15 mouse cellular contexts compared by ENCODE assay signal in genomic region chr6:100355858-100356257, GRCm38 (mm10).
"Had no signal": no experiment of that assay in that cellular context is flagged by ENCODE, and none has a peak within 500 bp of the region (broad histone marks: within the 10 kb centered on the region; RNA-seq: fewer than 3 reads in every experiment).

No protein-coding gene starts in this region.

- H3K4me1 ChIP-seq: limb, embryonic 10.5 days; megakaryocyte, embryonic 14.5 days; midbrain, embryonic 10.5 days had no signal

- H3K9ac ChIP-seq: limb, embryonic 13.5 days; liver, embryonic 13.5 days; lung, embryonic 14.5 days had no signal

- H3K27ac ChIP-seq: layer of hippocampus, adult 2 months; limb, embryonic 10.5 days; limb, embryonic 13.5 days; liver, embryonic 13.5 days; midbrain, embryonic 10.5 days had no signal

- H3K9me3 ChIP-seq: limb, embryonic 10.5 days; limb, embryonic 13.5 days; liver, embryonic 13.5 days; midbrain, embryonic 10.5 days had no signal

- H3K27me3 ChIP-seq: limb, embryonic 13.5 days; liver, embryonic 13.5 days had no signal

- H3K4me2 ChIP-seq: limb, embryonic 13.5 days; liver, embryonic 13.5 days; lung, embryonic 14.5 days had no signal

- H3K36me3 ChIP-seq: limb, embryonic 10.5 days; limb, embryonic 13.5 days; liver, embryonic 13.5 days; midbrain, embryonic 10.5 days had no signal

- ATAC-seq: lung, postnatal 0 days had no signal

- H3K4me3 ChIP-seq: layer of hippocampus, adult 2 months; limb, embryonic 10.5 days; limb, embryonic 13.5 days; liver, embryonic 13.5 days; megakaryocyte, embryonic 14.5 days; midbrain, embryonic 10.5 days had no signal

- DNase-seq: kidney, adult 9 months; kidney, postnatal 14 days; kidney, postnatal 4 days; layer of hippocampus, adult 9-11 months; liver; liver, embryonic 13.5 days; lung, embryonic 14.5 days; midbrain, embryonic 14.5 days; thymus, postnatal 25 days had no signal
